In the genomic region with DNA sequence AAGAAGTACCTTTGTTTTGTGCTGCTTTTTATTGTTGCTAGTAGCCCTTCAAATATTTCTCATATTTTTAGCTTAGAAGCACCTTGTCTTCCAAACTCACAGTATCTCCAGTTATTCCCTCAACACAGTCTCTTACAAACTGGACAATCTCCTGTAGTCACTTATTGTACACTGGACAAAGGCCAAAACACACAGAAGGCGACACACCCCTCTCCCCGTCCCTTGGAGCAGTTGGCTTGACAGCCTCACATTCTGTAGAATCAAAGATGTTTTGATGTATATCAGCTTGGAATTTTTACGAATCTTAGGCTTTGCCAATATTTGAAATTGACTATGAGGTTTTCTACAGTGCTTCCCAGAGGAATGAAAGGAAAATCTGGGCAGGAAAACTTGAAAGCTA, we compare ENCODE assay signal across 27 mouse cellular contexts.
DNase-seq lines count a peak whose midpoint lies in the region; ATAC-seq and TF ChIP-seq lines count a peak whose summit lies in the region.
"Had no signal": no experiment of that assay in that cellular context is flagged by ENCODE, and none has a peak within 500 bp of the region (broad histone marks: within the 10 kb centered on the region; RNA-seq: fewer than 3 reads in every experiment).

No protein-coding gene starts in this region.

- no peaks in the 10 kb centered on the region for H3K27me3 ChIP-seq in kidney, postnatal 0 days (ENCODE audit: insufficient read depth, low read length)
- H3K27me3 ChIP-seq in lung, embryonic 15.5 days: no peaks in the 10 kb centered on the region
- H3K27me3 ChIP-seq: embryonic facial prominence, embryonic 13.5 days; forebrain, embryonic 13.5 days; heart, embryonic 12.5 days; heart, embryonic 15.5 days; hindbrain, embryonic 13.5 days had no signal

- no peak overlapping the region for H3K4me3 ChIP-seq in kidney, postnatal 0 days (replicated peaks; ENCODE audit: low read depth, low read length)
- H3K4me3 ChIP-seq in lung, embryonic 15.5 days: no peak overlapping the region
- H3K4me3 ChIP-seq: embryonic facial prominence, embryonic 13.5 days; forebrain, embryonic 10.5 days; forebrain, embryonic 13.5 days; heart, embryonic 12.5 days; heart, embryonic 15.5 days; hindbrain, embryonic 10.5 days; hindbrain, embryonic 13.5 days had no signal

- 54% methylated on average over 3 of the region's 3 CpGs for WGBS in kidney, postnatal 0 days
- WGBS in lung, embryonic 15.5 days: 15% methylated on average over 3 of the region's 3 CpGs

- ATAC-seq in kidney, postnatal 0 days (replicated peaks; ENCODE audit: low FRiP score, low read depth): no peak
- ATAC-seq in lung, embryonic 15.5 days (ENCODE audit: borderline replicate concordance, extremely low read depth, low FRiP score, low TSS enrichment): no peak
- ATAC-seq: activated CD4-positive, CD25-positive, alpha-beta regulatory T cell, adult 4 months; forebrain, embryonic 13.5 days; forebrain, embryonic 16.5 days; hindbrain, embryonic 16.5 days had no signal

- no peak for TF ChIP-seq CTCF in kidney, postnatal 0 days (IDR thresholded peaks at IDR 0.05; ENCODE audit: low read depth)

- no peaks in the 10 kb centered on the region for H3K4me1 ChIP-seq in kidney, postnatal 0 days (replicated peaks; ENCODE audit: insufficient read depth, low read length)
- peaks cover 10% of the 10 kb centered on the region for H3K4me1 ChIP-seq in lung, embryonic 15.5 days
- H3K4me1 ChIP-seq: embryonic facial prominence, embryonic 13.5 days; forebrain, embryonic 10.5 days; forebrain, embryonic 13.5 days; heart, embryonic 15.5 days; hindbrain, embryonic 10.5 days; hindbrain, embryonic 13.5 days had no signal

- DNase-seq in cerebellum, postnatal 10 days: peak; percentile 28 to 43
- DNase-seq in cerebellum, adult 11 months: no peak
- peak; percentile 53 for DNase-seq in kidney, postnatal 0 days (ENCODE audit: low spot score)
- no peak for DNase-seq in kidney, adult 11 months
- DNase-seq in lung, postnatal 4 days: no peak
- peak; percentile 32 for DNase-seq in lung, postnatal 36 days
- no peak for DNase-seq in lung, postnatal 25 days (ENCODE audit: low spot score)
- DNase-seq: adrenal gland, adult 8-10 months; adrenal gland, postnatal 25 days; cerebellum, adult 18-20 months; cerebellum, adult 9-10 months; cerebellum, postnatal 25 days; gastrocnemius, postnatal 10 days; gastrocnemius, postnatal 36 days; heart, postnatal 10 days; heart, postnatal 36 days had no signal

- H3K4me2 ChIP-seq in kidney, postnatal 0 days (ENCODE audit: low read length): no peak overlapping the region
- H3K4me2 ChIP-seq in lung, embryonic 15.5 days: no peak overlapping the region
- H3K4me2 ChIP-seq: embryonic facial prominence, embryonic 13.5 days; forebrain, embryonic 13.5 days; heart, embryonic 12.5 days; heart, embryonic 15.5 days; hindbrain, embryonic 13.5 days had no signal

- no peak overlapping the region for H3K27ac ChIP-seq in kidney, postnatal 0 days
- H3K27ac ChIP-seq in lung, embryonic 15.5 days: 0 out of 2 replicates have a peak overlapping the region, but pooled peaks have one; percentile 0
- H3K27ac ChIP-seq: embryonic facial prominence, embryonic 13.5 days; forebrain, embryonic 10.5 days; forebrain, embryonic 13.5 days; heart, embryonic 15.5 days; hindbrain, embryonic 10.5 days; hindbrain, embryonic 13.5 days had no signal

- H3K9me3 ChIP-seq in kidney, postnatal 0 days (replicated peaks; ENCODE audit: low read length): no peaks in the 10 kb centered on the region
- H3K9me3 ChIP-seq in lung, embryonic 15.5 days: no peaks in the 10 kb centered on the region
- H3K9me3 ChIP-seq: embryonic facial prominence, embryonic 13.5 days; forebrain, embryonic 10.5 days; forebrain, embryonic 13.5 days; heart, embryonic 12.5 days; heart, embryonic 15.5 days; hindbrain, embryonic 10.5 days; hindbrain, embryonic 13.5 days had no signal

- H3K36me3 ChIP-seq in kidney, postnatal 0 days (ENCODE audit: insufficient read depth, low read length): no peaks in the 10 kb centered on the region
- H3K36me3 ChIP-seq in lung, embryonic 15.5 days: no peaks in the 10 kb centered on the region
- H3K36me3 ChIP-seq: embryonic facial prominence, embryonic 13.5 days; forebrain, embryonic 10.5 days; heart, embryonic 12.5 days; heart, embryonic 15.5 days; hindbrain, embryonic 10.5 days; hindbrain, embryonic 13.5 days had no signal

- H3K9ac ChIP-seq in kidney, postnatal 0 days (ENCODE audit: low read depth, low read length): no peak overlapping the region
- no peak overlapping the region for H3K9ac ChIP-seq in lung, embryonic 15.5 days
- H3K9ac ChIP-seq: embryonic facial prominence, embryonic 13.5 days; forebrain, embryonic 13.5 days; heart, embryonic 12.5 days; heart, embryonic 15.5 days; hindbrain, embryonic 13.5 days had no signal

Comparison
In these comparisons a context has a peak if more than half of its experiments do, and no peak if none do; other contexts are left out.
1. DNase-seq: peak in cerebellum, postnatal 10 days (2 of 2), kidney, postnatal 0 days (single experiment) and lung, postnatal 36 days (single experiment); none in cerebellum, adult 11 months (single experiment), kidney, adult 11 months (single experiment), lung, postnatal 4 days (0 of 2) and lung, postnatal 25 days (single experiment).